Mouse (Mus musculus) C2C12 (cell line): Measurements from ENCODE around the gene Gm7073. TPM values are rescaled to one million over a fixed set of nuclear protein-coding genes. Genes with fewer than 3 reads are reported as not detected.
A peak's percentile ranks its signal among the peaks of the same experiment; 100 is the strongest.

Experiments used
- H3K27me3 ChIP-seq: one replicate; pipeline ENCODE4 v1.6.1; 2011; ENCODE audit not compliant: control insufficient read depth, insufficient read depth, insufficient read length
- H3K36me3 ChIP-seq: one replicate; pipeline ENCODE4 v1.6.1; 2011; ENCODE audit not compliant: control insufficient read depth, insufficient read depth
- H3K4me3 ChIP-seq: one replicate; pipeline ENCODE4 v1.5.1; 2011; ENCODE audit warnings: mild to moderate bottlenecking, control low read depth; ENCODE audit not compliant: poor library complexity, insufficient read depth, severe bottlenecking
- H3K79me2 ChIP-seq: one replicate; pipeline ENCODE4 v1.6.1; 2011; ENCODE audit not compliant: control insufficient read depth, insufficient read depth
- H3K79me3 ChIP-seq: one replicate; pipeline ENCODE4 v1.6.1; 2011; ENCODE audit warnings: low read depth, control low read depth
- H3ac ChIP-seq: one replicate; pipeline ENCODE3; 2011; ENCODE audit warnings: low read depth; ENCODE audit not compliant: control insufficient read depth, insufficient read length
- CEBPB ChIP-seq: IDR thresholded peaks from one replicate; pipeline ENCODE4 v1.6.1; 2011; ENCODE audit warnings: low read depth, mild to moderate bottlenecking, control low read depth, moderate library complexity
- CTCF ChIP-seq: IDR thresholded peaks from one replicate; pipeline ENCODE4 v1.5.1; 2011; ENCODE audit not compliant: control insufficient read depth, insufficient read depth, insufficient read length
- FOSL1 ChIP-seq: IDR thresholded peaks from one replicate; pipeline ENCODE4 v1.8.0; 2011; ENCODE audit warnings: mild to moderate bottlenecking, low read length; ENCODE audit not compliant: poor library complexity, insufficient read depth, severe bottlenecking
- MAX ChIP-seq: IDR thresholded peaks from one replicate; pipeline ENCODE4 v1.6.1; 2011; ENCODE audit warnings: mild to moderate bottlenecking, control low read depth
- MYOD1 ChIP-seq: IDR thresholded peaks from one replicate; pipeline ENCODE4 v1.6.1; 2011; ENCODE audit warnings: low read depth; ENCODE audit not compliant: control insufficient read depth, insufficient read length
- MYOG ChIP-seq: IDR thresholded peaks from one replicate; pipeline ENCODE4 v1.6.1; 2011; ENCODE audit not compliant: control insufficient read depth, insufficient read length; ENCODE audit errors: extremely low read depth
- USF1 ChIP-seq: IDR thresholded peaks from one replicate; pipeline ENCODE4 v1.6.1; 2011; ENCODE audit warnings: low read depth, mild to moderate bottlenecking, control low read depth, moderate library complexity
- polyA plus RNA-seq: library from polyadenylated mRNA; unstranded; fragments of >200 nt; fragmentation: generic; extraction: Trizol; gene quantifications from one replicate; pipeline ENCODE4 v1.2.1, GENCODE M21; 2012; ENCODE audit warnings: missing spikeins

Gene Gm7073
- polyA plus RNA-seq, 1 experiment = not detected

DNA sequence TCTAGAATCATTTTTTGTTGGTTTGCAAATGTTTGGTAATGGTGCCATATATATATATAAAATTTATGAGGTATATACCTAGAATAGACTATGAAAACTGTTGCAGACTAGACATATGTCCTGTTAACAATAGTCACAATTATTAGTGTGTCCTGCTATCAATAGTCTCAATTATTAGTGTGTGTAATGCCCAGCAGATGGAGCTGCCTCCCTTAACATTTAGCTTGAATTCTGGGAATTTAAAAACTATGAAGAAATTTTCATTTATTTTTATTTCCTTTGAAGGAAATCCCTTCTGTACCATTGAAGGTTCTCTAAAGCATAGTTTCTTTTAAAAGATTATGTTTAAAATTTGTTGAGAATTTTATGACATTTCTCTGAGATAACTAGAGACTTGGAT, 43.7 kb downstream of the Gm7073 start:
- H3K27me3 ChIP-seq = no peaks in the 10 kb centered on the region
- TF ChIP-seq MAX (no peak), MYOD1 (no peak), CEBPB (no peak), FOSL1 (no peak), MYOG (no peak), USF1 (no peak)
- no peak overlapping the region for H3K4me3 ChIP-seq
- no peak overlapping the region for H3ac ChIP-seq
- H3K36me3 ChIP-seq = no peaks in the 10 kb centered on the region
- no peaks in the 10 kb centered on the region for H3K79me2 ChIP-seq
- H3K79me3 ChIP-seq = no peaks in the 10 kb centered on the region

DNA sequence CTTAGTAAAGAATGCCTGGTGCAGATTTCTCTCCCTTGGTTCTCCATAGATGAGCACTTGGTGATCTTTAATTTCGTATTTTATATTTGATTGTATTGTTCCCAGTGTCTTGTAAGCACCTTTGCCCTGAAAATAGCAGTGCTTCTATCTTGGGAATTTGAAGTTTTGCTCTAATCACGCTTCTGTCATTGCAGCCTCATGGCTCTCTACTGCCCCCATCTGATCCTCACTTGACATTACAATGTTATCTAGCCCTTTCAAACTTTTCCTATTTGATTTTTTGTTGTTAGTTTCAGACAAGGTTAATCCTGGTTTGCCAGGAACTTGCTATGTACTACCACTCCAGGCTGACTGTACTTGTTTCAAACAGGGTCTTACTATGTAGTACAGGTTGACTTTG, 75.3 kb downstream of the Gm7073 start:
- no peak for TF ChIP-seq FOSL1
- no peak for TF ChIP-seq CEBPB
- TF ChIP-seq CTCF = no peak
- no peak for TF ChIP-seq MYOD1
- TF ChIP-seq MAX = no peak
- TF ChIP-seq MYOG = no peak
- no peak for TF ChIP-seq USF1
- H3K79me3 ChIP-seq = no peaks in the 10 kb centered on the region
- H3ac ChIP-seq = no peak overlapping the region
- H3K79me2 ChIP-seq = no peaks in the 10 kb centered on the region
- no peak overlapping the region for H3K4me3 ChIP-seq
- H3K27me3 ChIP-seq = no peaks in the 10 kb centered on the region
- no peaks in the 10 kb centered on the region for H3K36me3 ChIP-seq

DNA sequence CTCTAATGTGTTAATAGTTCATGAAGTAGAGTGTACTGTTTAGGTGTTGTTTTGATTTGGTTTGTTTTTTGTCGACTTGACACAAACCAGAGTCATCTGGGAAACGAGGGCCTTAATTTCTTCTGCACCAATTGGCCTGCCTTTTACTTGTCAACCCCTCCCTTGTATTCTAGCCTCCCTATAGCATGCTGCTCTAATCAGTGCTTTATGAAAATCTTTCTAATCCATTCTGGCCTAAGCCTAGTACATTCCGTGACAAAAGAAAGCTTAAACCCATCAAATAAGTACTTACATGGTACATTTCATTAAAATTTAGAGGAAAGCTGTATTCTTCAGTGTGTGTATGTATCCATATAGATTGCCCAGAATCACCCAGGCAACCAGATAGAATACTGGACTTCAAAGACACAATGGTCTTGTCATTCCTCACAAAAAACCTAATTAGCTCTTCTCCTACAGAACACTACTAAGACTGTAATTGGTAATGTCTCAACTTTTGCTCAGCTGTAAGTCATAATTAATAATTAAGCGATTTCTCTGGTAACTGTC, 124.4 kb downstream of the Gm7073 start:
- H3K27me3 ChIP-seq = no peaks in the 10 kb centered on the region
- H3K79me2 ChIP-seq = no peaks in the 10 kb centered on the region

DNA sequence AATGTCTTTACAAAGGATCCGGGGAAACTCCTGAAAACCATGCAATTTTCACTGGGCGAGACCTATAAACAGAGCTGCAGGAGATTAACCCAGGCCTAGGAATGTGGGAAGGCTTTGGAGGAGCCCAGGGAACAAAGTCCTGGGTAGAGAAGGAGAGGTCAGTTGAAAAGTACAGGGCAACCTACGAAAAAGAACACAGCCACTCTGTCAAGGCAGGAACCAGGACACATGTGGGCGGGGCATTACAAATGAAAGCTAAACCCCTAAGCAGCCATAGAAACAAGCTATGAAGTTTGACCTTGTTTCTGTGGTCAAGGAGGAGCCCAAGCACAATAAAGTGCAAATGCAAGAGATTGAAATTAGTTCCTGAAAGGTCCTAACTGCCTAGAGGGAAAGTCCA, 133.4 kb downstream of the Gm7073 start:
- Histone ChIP-seq H3K27me3 (no peaks in the 10 kb centered on the region), H3K4me3 (no peak overlapping the region), H3K79me2 (peaks cover 5% of the 10 kb centered on the region), H3K36me3 (no peaks in the 10 kb centered on the region), H3ac (no peak overlapping the region), H3K79me3 (peaks cover 5% of the 10 kb centered on the region)
- TF ChIP-seq MYOG (no peak), CTCF (no peak), FOSL1 (no peak), MYOD1 (no peak), MAX (no peak), CEBPB (no peak), USF1 (no peak)

More for the DNA sequence above, 124.4 kb downstream of the Gm7073 start:
- Histone ChIP-seq H3K36me3 (no peaks in the 10 kb centered on the region), H3K79me3 (no peaks in the 10 kb centered on the region), H3K4me3 (no peak overlapping the region), H3ac (no peak overlapping the region)
- no peak for TF ChIP-seq FOSL1

DNA sequence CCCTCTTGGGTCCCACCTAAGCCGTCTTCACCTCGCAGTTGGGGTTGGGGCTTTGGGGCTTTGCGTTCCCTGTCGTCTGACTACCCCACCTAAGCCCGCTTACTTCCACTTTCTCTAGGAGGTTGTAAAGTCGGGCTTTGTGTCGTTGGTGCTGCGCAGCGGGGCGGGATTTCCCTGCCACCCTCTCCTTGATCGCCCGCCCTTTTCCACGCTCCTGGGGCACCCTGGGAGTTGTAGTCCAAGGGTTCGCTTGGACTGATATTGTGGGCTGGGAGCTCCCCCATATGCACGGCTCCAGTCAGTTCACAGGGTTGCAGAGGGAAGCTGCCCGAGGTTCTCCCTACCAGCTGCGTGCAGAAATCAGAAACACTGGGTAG, 134.4 kb downstream of the Gm7073 start:
- peaks cover 5% of the 10 kb centered on the region for H3K79me3 ChIP-seq
- TF ChIP-seq USF1 = no peak
- TF ChIP-seq CTCF = peak; percentile 37
- TF ChIP-seq FOSL1 = no peak
- peak overlapping the region; percentile 37 for H3K4me3 ChIP-seq
- H3K79me2 ChIP-seq = peaks cover 8% of the 10 kb centered on the region
- peak overlapping the region; percentile 89 for H3ac ChIP-seq
- no peaks in the 10 kb centered on the region for H3K36me3 ChIP-seq
- no peaks in the 10 kb centered on the region for H3K27me3 ChIP-seq

DNA sequence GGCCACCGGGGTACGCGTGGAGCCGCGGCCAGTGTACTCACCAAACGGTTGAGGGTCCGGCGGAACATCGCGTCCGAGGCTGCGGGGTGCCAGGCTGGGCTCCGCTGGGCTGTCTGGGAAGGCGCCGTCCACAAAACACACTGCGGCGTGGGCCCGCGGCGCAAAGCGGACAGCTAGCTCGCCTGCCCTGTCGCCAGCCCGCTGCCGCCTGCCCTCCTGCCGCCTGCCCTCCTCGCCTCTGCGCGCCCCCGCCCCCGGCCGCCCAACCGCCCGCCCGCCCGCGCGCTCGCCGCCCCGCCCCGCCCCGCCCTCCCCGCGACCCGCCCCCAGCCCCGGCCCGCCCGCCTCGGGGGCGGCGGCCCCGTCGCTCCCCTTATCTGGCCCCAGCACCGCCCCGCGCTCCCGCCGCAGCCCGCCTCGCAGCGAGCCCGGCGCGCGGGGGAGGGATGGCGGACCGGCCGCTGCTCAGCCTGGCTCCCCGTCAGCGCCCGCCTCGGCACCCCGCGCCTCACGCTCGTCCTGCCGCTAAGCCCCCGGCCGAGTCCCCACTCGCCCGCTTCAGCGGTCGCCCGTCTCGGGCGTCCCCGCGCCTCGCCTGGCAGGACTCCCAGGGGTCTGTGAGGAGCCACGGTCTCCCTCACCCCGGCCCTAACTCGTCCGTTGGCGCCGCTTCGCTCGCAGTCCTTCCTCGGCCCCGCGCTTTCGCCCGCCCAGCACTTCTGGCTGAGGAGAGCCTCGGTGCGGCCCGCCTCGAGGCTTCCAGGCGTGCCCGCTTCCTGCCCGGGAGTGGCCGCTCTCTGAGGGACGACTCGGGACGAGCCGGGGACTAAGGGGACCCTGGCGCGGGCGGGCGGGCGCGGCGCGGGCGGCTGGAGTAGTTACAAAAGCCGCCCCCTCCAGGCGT, 135.0 kb downstream of the Gm7073 start:
- H3ac ChIP-seq = peak overlapping the region; percentile 98
- peak overlapping the region; percentile 37 for H3K4me3 ChIP-seq
- H3K36me3 ChIP-seq = no peaks in the 10 kb centered on the region
- H3K79me3 ChIP-seq = peaks cover 8% of the 10 kb centered on the region
- peaks cover 8% of the 10 kb centered on the region for H3K79me2 ChIP-seq
- H3K27me3 ChIP-seq = no peaks in the 10 kb centered on the region
- no peak for TF ChIP-seq MAX
- TF ChIP-seq MYOG = no peak
- TF ChIP-seq CTCF = no peak
- TF ChIP-seq CEBPB = no peak
- no peak for TF ChIP-seq MYOD1
- no peak for TF ChIP-seq USF1
- no peak for TF ChIP-seq FOSL1
